Comparison of ENCODE assay signal across 10 mouse cellular contexts in genomic region chr12:97836202-97836908, GRCm38 (mm10).
DNase-seq lines count a peak whose midpoint lies in the region; ATAC-seq and TF ChIP-seq lines count a peak whose summit lies in the region.
"Had no signal": no experiment of that assay in that cellular context is flagged by ENCODE, and none has a peak within 500 bp of the region (broad histone marks: within the 10 kb centered on the region; RNA-seq: fewer than 3 reads in every experiment).

No protein-coding gene starts in this region.

- H3K27me3 ChIP-seq in forebrain, embryonic 13.5 days = no peaks in the 10 kb centered on the region
- H3K27me3 ChIP-seq in midbrain, postnatal 0 days (ENCODE audit: insufficient read depth, low read length) = no peaks in the 10 kb centered on the region

- no peaks in the 10 kb centered on the region for H3K9me3 ChIP-seq in forebrain, embryonic 13.5 days (replicated peaks)
- H3K9me3 ChIP-seq in midbrain, postnatal 0 days (ENCODE audit: low read length) = no peaks in the 10 kb centered on the region

- ATAC-seq in forebrain, embryonic 13.5 days = peak; percentile 99
- ATAC-seq in midbrain, postnatal 0 days (ENCODE audit: low FRiP score) = peak; percentile 86; the same call in 1 of the 2 replicates

- TF ChIP-seq CTCF in midbrain, postnatal 0 days (IDR thresholded peaks at IDR 0.05) = no peak

- H3K36me3 ChIP-seq in forebrain, embryonic 13.5 days (ENCODE audit: poor library complexity, severe bottlenecking) = no peaks in the 10 kb centered on the region
- no peaks in the 10 kb centered on the region for H3K36me3 ChIP-seq in midbrain, postnatal 0 days (ENCODE audit: insufficient read depth, low read length)

- no peak overlapping the region for H3K4me3 ChIP-seq in forebrain, embryonic 13.5 days
- no peak overlapping the region for H3K4me3 ChIP-seq in midbrain, postnatal 0 days (ENCODE audit: low read depth, low read length)

- peaks cover 10% of the 10 kb centered on the region; the same call in 1 of the 2 replicates for H3K4me1 ChIP-seq in forebrain, embryonic 13.5 days
- H3K4me1 ChIP-seq in midbrain, postnatal 0 days (ENCODE audit: insufficient read depth, low read length) = no peaks in the 10 kb centered on the region

- 71% methylated on average over 8 of the region's 8 CpGs for WGBS in forebrain, embryonic 13.5 days
- 60% methylated on average over 8 of the region's 8 CpGs for WGBS in midbrain, postnatal 0 days

- no peak overlapping the region for H3K4me2 ChIP-seq in forebrain, embryonic 13.5 days
- no peak overlapping the region for H3K4me2 ChIP-seq in midbrain, postnatal 0 days (ENCODE audit: low read depth, low read length, poor library complexity, severe bottlenecking)
- H3K4me2 ChIP-seq: lung, embryonic 14.5 days had no signal

- H3K27ac ChIP-seq in forebrain, embryonic 13.5 days = peak overlapping the region; percentile 70
- no peak overlapping the region for H3K27ac ChIP-seq in midbrain, postnatal 0 days (ENCODE audit: low read depth, low read length)

- peak; percentile 56 to 66 for DNase-seq in frontal cortex, postnatal 36 days (ENCODE audit: low spot score in 2 of 2)
- DNase-seq in layer of hippocampus, postnatal 36 days = peak; percentile 49 to 60
- DNase-seq in midbrain, postnatal 0 days (ENCODE audit: low spot score) = peak; percentile 85
- no peak for DNase-seq in kidney, adult 18-20 months
- DNase-seq in thymus, postnatal 4 days = no peak
- DNase-seq in adipocyte (ENCODE audit: low spot score) = no peak
- DNase-seq in natural killer cell, adult 2 months (ENCODE audit: low spot score in 2 of 2) = no peak
- DNase-seq: lung, embryonic 14.5 days; thymus, postnatal 14 days had no signal

- H3K9ac ChIP-seq in forebrain, embryonic 13.5 days = no peak overlapping the region
- H3K9ac ChIP-seq in midbrain, postnatal 0 days (replicated peaks; ENCODE audit: low read length, poor library complexity, severe bottlenecking) = no peak overlapping the region
- H3K9ac ChIP-seq: lung, embryonic 14.5 days had no signal

Comparison
In these comparisons a context has a peak if more than half of its experiments do, and no peak if none do; other contexts are left out.
1. DNase-seq: peak in frontal cortex, postnatal 36 days (2 of 2), layer of hippocampus, postnatal 36 days (2 of 2) and midbrain, postnatal 0 days (single experiment); none in kidney, adult 18-20 months (single experiment), thymus, postnatal 4 days (single experiment), adipocyte (single experiment) and natural killer cell, adult 2 months (0 of 2).